Mouse (Mus musculus): ENCODE data around the gene Cdh13.
A peak's percentile ranks its signal among the peaks of the same experiment; 100 is the strongest.

Gene Cdh13

DNA sequence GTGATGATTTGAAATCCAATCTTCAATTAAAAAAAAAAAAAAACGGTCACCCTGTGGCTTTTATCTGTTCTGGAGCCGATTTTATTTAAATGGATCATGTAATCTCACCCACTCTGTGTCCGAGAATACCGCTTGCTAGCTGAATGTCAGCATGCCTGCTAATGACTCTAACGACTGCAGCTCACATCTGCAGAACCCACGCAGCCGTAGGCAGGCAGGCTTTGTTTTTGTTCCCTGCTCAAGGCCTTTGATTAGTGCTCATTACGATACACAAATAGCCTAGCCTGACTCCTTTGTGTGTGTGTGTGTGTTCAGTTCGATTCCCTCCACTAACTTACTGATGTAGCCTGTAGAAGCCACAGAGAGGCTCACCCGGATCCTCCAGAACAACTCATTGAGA, 531.5 kb downstream of the Cdh13 start:
- DNase-seq (ENCODE audit: low spot score), result no peak

DNA sequence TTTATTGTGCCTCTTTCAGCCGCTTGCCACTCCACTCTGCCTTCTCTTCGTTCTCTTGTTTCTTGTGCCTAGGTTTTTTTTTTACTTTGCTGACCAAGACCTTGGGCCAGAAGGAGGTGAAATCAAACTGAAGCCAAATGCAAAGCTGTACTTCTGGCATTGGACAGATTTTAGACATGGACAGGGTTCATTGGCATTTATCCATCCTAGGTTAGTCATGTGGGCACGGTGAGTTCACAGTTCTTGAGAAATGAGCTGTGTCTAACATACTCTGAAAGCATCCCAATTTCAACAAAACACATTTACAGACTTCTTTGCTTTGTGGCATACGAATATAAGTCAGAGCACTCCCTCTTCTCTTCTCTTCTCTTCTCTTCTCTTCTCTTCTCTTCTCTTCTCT, 543.2 kb downstream of the Cdh13 start:
- no peak for DNase-seq (ENCODE audit: low spot score)

DNA sequence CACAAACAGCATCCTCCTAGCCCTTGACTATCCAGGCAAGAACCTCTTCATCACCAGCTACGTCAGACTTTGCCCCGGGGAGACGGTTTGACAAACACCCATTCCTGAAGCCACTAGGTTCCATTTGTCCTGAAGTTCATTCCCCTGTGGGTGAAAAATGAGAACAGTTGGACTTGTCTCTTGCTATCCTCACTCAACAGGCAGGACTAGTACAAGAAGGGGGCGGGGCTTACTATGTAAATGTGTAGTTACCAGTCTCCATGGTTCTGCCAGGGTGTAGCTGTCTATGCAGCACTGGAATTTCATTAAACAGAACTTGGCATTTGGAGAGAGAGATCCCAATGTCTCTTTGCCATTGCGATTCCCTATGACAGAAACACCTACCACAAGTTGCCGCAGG, 544.2 kb downstream of the Cdh13 start:
- no peak for DNase-seq (ENCODE audit: low spot score)

DNA sequence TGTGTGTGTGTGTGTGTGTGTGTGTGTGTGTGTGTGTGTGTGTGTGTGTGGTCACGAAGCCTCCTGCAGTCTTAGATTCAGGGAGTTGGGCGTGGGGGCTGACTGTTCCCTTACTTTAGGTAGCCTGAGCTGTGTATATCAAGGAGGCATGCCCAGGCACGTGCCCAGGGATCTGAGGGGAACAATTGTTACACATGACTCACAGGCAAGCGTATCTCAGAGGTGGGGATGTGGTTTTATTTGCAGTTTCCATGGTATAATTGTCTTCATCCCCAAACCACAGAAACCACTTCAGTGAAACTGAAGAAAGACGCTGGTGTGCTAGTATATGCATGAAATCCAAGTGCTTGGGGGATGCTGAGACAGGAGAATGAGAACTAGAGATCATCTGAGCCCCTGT, 546.8 kb downstream of the Cdh13 start:
- peak; percentile 26 for DNase-seq (ENCODE audit: low spot score)

DNA sequence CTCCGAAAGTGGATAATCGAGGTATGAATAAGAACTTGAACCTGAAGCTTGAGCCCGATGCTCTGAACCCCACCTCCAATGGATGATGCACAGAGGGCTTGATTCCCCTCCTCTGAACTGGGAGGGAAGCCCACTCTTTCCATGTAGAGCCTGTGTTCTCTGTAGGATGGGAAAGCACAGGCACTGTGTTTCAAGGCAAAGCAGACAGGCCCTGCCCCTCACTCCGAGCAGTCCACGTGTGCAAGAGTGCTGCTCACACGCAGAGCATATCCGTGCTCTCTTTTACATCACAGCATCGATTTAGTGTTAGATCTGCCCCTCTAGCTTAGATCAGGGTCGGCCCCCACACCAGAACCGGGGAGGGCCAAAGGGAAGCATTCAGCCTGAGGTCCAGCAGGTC, 547.5 kb downstream of the Cdh13 start:
- no peak for DNase-seq (ENCODE audit: low spot score)

DNA sequence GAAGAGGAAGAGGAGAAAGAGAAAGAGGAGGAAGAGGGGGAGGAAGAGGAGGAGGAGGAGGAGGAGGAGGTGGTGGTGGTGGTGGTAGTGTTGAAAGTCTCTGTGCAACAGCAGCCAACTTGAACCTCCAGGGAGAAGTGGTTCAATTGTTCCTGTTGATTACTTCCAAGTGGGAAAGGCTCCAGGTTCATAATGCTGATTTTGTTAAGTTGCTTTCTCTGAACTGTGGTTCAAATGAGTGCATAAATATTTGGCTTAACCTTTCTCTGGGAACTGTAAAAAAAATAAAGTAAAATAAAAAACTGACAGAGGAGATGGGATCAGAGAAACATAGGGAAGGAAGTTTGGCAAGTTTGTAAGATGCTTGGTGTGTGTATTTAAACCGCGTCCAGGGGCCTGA, 555.3 kb downstream of the Cdh13 start:
- no peak for DNase-seq (ENCODE audit: low spot score)

DNA sequence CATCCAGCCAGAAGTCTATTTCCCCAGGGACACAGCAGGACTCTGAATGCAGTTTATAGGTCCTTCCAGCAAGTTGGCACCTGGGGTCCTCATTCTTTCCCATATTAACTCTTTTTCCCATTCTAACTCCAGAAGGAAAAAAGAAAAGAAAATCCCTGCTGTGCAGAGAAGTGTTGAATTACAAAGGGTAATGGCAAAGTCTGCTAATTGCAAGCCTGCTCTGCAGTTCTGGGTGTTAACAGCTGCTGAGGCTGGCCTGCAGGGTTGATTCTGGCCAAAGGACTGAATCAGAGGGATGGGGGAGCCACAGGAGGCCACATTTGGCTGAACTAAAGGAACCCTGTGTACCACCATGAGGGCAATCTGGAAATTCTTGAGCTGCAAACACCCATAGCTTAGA, 562.2 kb downstream of the Cdh13 start:
- DNase-seq (ENCODE audit: low spot score), result no peak

DNA sequence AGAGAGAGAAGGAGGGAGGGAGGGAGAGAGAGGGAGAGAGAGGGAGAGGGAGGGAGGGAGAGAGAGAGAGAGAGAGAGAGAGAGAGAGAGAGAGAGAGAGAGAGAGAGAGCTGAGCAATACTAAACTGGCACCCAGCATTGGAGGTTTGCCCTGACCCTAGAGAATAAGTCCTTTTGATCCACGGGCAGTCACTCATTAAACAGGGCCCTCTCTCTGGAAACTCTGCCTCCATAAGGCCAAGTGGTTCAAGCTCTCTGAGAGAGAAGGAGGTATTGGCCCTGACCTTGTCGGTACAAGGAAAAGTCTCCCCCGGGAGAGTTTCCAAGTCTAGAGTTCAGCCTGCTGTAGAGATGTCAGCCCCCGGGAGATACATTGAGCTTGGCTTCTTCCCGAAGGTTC, 564.5 kb downstream of the Cdh13 start:
- peak; percentile 22 for DNase-seq (ENCODE audit: low spot score)

DNA sequence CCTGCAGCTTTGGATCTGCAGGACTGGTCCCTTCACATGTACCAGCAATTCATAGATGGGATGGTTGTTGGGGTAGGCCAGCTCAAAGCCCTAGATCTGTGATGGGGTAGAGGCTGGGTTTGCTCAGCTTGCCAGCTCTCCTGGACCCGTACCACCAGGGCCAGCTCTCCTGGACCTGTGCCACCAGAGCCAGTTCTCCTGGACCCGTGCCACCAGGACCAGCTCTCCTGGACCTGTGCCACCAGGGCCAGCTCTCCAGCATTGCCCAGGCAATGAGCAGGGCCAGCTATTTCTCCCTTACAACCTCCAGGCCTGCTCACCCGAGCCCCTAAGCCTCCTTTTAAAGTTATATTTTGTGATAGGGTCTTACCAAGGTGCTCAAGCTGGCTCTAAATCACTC, 566.0 kb downstream of the Cdh13 start:
- DNase-seq (ENCODE audit: low spot score), result no peak

DNA sequence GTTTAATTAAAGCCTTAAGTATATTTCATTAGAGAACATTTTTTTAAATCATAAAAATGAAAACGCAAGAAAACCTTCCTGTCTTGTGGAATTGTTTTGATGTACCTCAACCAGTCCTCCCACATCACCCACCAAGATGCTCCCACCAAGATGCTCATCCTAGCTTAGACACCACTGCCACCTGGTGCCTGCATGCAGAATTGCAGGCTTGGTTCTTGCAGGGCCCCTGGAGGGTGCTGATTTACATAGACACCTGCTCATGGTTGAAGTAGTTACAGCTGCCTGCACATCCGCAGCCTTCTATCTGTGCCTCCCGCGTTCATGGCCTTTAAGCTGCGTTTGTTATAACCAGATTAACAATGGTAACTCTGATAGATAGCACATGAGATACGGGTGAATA, 566.8 kb downstream of the Cdh13 start:
- DNase-seq (ENCODE audit: low spot score), result peak; percentile 64

DNA sequence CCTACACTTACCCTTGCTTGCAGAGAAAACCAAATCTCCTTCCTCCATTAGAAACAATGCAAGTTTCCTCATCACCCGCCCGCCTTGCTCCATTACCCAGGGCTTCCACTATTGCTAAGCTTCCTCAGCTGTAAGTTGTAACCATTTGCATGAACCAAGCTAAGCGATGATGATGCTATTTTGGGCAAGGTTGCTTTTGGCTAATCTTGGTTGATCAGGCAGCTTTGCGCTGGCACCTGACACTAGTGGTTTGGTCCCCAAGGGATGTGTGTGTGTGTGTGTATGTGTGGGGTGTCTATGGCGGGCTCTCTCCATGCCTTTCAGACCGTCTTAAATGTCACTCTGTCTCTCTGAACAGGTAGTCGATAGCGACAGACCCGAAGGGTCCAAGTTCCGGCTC, 567.8 kb downstream of the Cdh13 start:
- DNase-seq (ENCODE audit: low spot score), result no peak

DNA sequence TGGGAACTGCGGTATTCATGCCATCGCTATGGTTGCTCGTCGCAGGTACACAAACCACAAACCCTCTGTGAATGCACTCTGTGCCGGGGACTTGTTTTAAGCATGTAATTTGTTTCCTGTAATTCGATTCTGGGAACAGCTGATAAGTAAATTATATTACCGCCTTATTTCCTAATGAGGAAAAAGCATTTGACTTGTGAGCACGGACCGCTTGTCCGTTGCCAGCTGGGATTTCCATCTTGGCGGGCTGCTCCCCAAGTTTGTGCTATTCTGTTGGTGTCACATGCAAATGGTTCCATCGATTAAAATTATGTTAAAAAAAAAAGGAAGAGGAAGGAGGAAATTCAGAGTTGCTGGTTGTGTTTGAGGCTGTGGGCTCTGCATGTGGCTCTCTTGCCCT, 569.3 kb downstream of the Cdh13 start:
- no peak for DNase-seq (ENCODE audit: low spot score)

DNA sequence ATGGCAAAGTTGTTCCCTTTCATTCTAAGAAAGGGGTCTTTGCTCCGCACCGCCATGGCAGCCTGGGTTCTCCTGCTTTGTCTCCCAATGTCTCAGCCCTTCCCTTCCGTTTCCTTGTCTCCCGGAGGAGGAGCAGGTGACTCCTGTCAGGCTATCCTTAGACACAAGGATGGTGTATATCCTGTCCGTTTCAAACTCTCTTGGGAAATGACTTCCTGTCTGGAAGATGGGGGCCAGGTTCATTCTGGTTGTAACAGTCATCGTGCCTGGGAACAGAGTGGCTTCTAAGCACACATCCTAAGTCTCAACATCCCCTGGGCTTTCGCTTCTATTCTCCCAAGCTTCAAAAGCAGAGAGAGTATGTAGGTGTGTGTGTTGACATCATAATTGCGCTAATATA, 571.1 kb downstream of the Cdh13 start:
- DNase-seq (ENCODE audit: low spot score), result no peak

DNA sequence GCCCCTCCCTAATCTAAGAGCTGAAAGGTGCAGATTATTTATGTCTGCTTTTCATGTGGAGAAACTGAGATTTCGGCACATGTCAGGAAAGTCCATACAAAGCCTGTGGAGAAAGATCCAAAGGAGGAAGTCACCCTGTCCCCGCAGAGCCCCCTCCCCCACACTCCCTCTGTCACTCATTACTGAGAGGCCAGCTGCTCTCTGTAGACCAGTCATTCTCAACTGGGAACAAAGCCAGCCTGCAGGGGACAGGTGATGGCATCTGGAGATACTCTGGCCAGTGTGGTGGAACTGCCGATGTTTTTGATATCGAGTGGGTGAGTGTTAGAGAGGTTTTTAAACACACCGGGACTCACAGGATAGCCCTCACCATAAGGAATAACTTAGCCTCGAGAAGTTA, 582.8 kb downstream of the Cdh13 start:
- DNase-seq (ENCODE audit: low spot score), result no peak

DNA sequence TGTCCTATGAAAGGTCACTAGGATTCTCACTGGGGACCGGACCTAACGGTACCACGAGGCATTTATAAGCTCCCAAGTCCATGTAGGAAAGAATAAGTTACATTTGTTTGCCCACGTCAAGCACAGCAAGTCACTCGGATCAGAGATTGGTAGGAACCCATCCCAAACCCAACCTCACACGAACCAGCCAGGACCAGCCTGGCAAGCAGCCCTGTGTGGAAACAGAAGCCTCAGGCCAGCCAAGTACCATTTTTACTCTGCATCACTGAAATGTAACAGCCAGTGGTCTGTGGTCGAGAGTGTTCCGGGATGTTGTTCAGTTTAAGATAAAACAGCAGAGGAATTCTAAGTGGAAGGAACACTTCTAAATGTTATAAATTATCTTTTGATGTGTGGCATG, 587.2 kb downstream of the Cdh13 start:
- no peak for DNase-seq (ENCODE audit: low spot score)

DNA sequence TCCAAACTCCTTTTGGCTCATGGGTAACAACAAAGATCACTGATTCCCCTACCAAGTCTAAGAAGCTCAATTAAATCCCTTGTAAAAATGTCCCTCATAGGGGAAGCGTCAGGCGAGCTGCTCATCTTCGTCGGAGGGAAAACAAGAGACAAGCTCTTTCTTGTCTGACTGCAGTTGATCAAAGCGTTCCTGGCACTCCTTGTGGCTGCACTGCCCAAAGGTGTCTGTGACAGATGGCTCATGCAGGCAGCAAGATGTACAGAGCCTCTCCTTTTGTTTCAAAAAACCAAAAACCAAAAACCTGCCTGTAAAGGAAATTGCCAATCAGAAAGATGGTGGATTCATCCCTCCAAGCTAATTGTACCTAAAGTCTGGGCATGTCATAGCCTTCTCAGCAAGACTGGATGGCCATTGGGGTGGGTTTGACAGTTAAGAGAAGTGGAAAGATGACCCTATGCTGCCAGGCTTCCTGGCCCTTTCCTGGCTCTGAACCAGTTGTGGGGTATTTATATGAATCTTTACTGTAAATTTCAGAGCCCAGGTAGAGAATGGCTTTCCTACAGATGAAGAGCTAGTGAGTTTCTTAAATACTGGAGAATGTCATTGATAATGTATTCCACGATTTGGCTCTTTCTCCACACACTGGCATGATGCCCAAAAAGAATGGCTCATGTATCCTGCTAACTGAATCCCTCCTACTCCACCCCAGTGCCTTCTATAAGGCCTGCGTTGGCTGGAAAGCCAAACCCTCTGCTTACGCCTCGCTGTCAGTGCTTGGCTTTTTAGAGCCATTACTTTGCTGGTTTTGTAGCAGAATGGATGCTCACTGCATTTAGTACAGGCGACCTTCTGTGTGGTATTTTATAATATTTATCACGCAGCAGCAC, 596.6 kb downstream of the Cdh13 start:
- peak; percentile 8 for DNase-seq (ENCODE audit: low spot score)

DNA sequence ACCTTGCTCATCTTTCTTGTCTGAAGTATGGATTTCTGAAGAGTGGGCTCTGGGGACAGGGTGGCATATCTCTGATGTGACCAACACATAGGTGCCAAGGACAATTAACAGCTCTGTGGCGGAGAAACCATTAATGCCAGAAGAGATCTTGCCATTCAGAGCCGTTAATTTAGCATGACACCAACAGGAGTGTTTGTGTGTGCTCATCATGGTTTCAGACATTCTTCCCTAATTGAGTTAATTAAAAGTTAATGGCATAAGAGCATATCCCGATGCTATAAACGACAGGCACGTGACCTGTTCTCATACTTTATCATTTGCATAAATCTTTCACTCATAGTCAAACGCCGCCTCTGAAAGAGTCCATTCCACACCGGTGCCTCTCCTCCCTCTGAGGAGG, 600.8 kb downstream of the Cdh13 start:
- DNase-seq (ENCODE audit: low spot score), result no peak

DNA sequence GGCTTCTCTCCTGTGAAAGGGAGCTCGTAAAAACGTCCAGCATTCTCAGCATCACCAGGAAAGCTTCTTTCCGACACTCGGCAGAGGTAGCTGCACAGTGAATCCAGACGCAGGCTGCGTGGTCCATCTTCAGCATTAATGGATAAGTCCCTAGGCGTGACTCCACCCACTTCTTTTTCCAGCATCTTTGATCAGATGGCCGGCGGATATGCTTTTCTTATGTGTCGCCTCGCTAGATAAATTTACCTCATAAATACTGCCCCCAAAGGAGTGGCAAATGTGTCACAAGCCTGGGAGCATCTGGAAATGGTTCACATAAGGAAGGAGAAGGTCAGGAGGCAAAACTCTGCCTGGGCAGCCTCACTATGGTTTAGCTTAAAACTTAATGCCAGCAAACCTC, 601.5 kb downstream of the Cdh13 start:
- no peak for DNase-seq (ENCODE audit: low spot score)

DNA sequence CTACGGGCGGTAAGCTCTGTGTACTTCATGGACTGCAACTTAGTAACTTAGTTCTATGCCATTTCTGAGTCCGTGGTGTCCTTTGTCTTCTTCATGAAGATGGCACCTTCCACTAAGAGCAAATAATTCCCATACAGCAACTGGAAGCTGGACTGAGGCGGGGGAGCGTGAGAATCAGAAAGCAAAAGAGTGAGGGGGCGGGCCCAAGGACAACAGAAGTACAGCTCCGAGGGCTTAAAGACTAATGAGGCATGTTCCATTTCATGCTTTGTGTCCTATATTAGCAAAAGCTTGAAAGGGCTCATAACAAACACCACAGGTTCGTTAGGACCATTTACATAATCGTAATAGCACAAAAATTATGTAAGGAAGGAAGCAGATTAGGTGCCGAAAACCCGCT, 618.9 kb downstream of the Cdh13 start:
- DNase-seq (ENCODE audit: low spot score), result no peak

DNA sequence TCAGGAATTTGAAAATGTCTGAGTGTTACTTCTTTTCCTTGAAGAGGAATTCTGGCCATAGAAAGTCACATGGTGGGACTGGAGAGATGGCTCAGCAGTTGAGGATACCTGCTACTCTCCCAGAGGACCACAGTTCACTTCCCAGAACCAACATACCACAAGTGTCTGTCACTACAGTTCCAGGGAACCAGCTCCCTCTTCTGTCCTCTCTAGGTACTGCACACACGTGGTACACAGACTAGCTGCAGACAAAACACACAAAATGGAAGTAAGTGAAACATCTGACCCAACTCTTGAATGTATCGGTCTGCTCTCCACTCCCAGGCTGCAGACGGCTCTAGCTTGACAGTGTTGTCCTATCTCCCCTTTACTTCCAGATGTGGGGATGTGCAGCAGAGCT, 633.0 kb downstream of the Cdh13 start:
- no peak for DNase-seq (ENCODE audit: low spot score)

DNA sequence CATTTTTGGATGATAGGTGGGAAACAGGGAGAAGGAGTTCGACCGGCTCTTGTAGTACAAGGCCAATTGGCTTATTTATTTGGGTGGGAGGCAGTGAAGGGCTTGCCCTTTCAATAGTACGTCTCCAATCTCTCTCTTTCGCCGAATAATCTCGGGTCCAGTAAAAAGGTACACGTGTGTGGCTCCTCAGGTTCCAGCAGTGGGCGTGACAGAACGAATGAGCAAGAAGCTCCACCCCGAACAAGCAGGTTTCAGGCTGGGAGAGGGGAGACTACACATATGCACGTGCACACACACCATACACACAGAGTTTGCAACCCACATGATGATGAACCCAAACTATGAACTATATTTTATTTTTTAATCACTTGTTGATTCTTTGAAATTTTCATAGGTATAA, 653.9 kb downstream of the Cdh13 start:
- DNase-seq (ENCODE audit: low spot score), result no peak

DNA sequence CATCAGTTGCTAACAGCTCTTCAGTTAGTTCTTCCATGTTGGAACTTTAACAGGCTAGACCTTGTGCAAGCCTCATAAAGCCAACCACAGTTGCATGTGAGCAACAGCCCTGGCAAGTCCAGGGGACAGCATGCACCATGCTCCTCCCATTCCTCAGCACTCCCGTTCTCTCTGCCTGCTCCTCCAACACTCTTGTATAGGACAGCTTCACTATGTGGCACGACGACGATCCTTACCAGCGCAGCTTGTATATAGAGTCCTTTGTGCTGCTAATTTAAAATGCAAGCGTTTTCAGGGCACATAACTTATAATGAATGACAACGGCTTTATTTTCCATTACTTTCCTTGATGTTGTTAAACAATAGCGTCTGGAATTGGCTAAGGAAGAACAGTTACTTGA, 654.5 kb downstream of the Cdh13 start:
- DNase-seq (ENCODE audit: low spot score), result no peak

DNA sequence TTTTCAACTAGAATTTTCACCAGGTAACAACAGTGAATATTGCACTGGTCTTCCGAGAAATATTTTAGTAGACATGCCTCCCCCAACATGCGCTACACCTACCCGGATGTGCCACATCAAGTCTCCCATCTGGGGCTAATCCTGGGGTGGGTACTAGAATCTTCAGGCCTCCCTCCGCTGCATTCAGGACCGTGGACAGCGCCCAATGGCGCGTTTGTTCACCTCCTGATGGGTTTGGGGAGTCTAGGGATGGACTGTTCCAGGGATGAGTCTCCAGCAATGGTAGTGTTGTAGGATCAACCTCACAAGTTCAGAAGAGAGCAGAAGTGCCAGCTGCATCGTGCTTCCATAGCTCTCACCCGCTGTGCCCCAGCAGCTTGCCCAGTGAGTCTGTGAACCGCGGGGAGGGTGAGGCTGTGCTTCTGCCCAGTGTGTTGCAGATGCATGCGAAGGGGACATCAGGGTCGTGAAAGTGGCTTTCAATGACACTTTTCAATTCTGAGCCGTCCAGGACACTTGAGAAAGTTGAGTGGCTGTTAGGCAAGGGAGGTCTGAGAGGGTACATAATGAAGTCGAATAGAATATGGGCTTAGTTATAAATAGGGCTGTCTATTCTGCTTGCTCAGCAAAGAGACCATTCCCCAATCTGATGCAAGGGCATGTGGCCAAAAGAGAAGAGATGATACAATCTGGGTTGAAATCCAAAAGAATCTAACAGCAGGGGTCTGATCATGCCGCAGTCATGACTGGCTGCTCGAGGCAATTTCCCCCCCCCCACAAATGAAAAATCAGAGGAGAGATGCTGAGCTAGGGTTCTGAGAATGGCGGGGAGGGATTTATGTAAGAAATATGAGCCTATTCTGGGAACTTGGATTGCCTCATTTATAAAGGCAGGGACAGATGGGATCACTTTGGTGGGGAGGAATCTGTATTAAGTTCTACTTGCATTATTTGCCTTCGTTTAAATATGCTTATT, 668.5 kb downstream of the Cdh13 start:
- no peak for DNase-seq (ENCODE audit: low spot score)
